Comparison of ENCODE assay signal across 14 mouse cellular contexts in genomic region chr19:7456803-7457202, GRCm38 (mm10). TPM values are rescaled to one million over a fixed set of nuclear protein-coding genes. Genes with fewer than 3 reads are reported as not detected.
DNase-seq lines count a peak whose midpoint lies in the region; TF ChIP-seq lines count a peak whose summit lies in the region.
"Had no signal": no experiment of that assay in that cellular context is flagged by ENCODE, and none has a peak within 500 bp of the region (broad histone marks: within the 10 kb centered on the region; RNA-seq: fewer than 3 reads in every experiment).

No protein-coding gene starts in this region.

- no peak overlapping the region for H3K27ac ChIP-seq in gastrocnemius, adult 2 months
- no peak overlapping the region for H3K27ac ChIP-seq in left cerebral cortex, adult 2 months
- H3K27ac ChIP-seq: hindbrain, postnatal 0 days; midbrain, embryonic 12.5 days had no signal

- H3K4me3 ChIP-seq in gastrocnemius, adult 2 months: no peak overlapping the region
- H3K4me3 ChIP-seq in left cerebral cortex, adult 2 months: no peak overlapping the region
- H3K4me3 ChIP-seq: midbrain, embryonic 12.5 days had no signal

- no peak for DNase-seq in gastrocnemius, adult 2 months
- DNase-seq in gastrocnemius, postnatal 14 days: no peak
- DNase-seq in left cerebral cortex, adult 2 months (ENCODE audit: extremely low spot score in 1 of 2, low spot score in 2 of 2): no peak
- no peak for DNase-seq in left cerebral cortex, postnatal 36 days (ENCODE audit: low spot score in 2 of 2)
- peak; percentile 50 for DNase-seq in CD4-positive, CD25-positive, alpha-beta regulatory T cell, adult 2 months (ENCODE audit: low read depth, low spot score)
- DNase-seq in fat pad, adult 2 months (ENCODE audit: extremely low read depth, low read depth, low spot score): peak; percentile 47
- no peak for DNase-seq in cerebellum, adult 9-10 months
- no peak for DNase-seq in testis, postnatal 14 days (ENCODE audit: low spot score)
- DNase-seq: adrenal gland, adult 8-10 months; cerebellum, adult 11 months; cerebellum, postnatal 36 days; gastrocnemius, postnatal 25 days had no signal

- TF ChIP-seq CTCF in gastrocnemius, adult 2 months (IDR thresholded peaks at IDR 0.05): peak; percentile 9; the same call in 1 of the 2 replicates
- peak; percentile 6 for TF ChIP-seq CTCF in left cerebral cortex, adult 2 months (IDR thresholded peaks at IDR 0.05)

- intact Hi-C loops in gastrocnemius, adult 2 months (cut with DNase I): no loop called here
- intact Hi-C loops in gastrocnemius, postnatal 14 days (cut with DNase I; ENCODE audit: low total_unique reads): no loop called here
- intact Hi-C loops in left cerebral cortex, adult 2 months (cut with DNase I): no loop called here
- intact Hi-C loops in left cerebral cortex, postnatal 36 days (cut with DNase I): no loop called here

RNA-seq across cellular contexts. Expression of gene Rtn3, which starts 26.3 kb away (rescaled TPM):
- 10 to 100 TPM; 30.6 to 37.7 TPM for total RNA-seq in gastrocnemius, adult 2 months (2021)
- total RNA-seq in gastrocnemius, postnatal 14 days (2021): 10 to 100 TPM; 37.1 to 40.6 TPM
- 100 to 1,000 TPM; 792 to 823 TPM for total RNA-seq in left cerebral cortex, adult 2 months (2021)
- 100 to 1,000 TPM; 812 to 902 TPM for total RNA-seq in left cerebral cortex, postnatal 36 days (2021)

RNA-seq across cellular contexts. Expression of gene Atl3, which starts 37.0 kb away (rescaled TPM):
- total RNA-seq in gastrocnemius, adult 2 months (2021): 1 to 10 TPM; 7.8 to 8.5 TPM
- total RNA-seq in gastrocnemius, postnatal 14 days (2021): 10 to 100 TPM; 15.4 to 16.0 TPM
- 10 to 100 TPM; 21.8 to 23.6 TPM for total RNA-seq in left cerebral cortex, adult 2 months (2021)
- 10 to 100 TPM; 23.4 to 25.7 TPM for total RNA-seq in left cerebral cortex, postnatal 36 days (2021)

RNA-seq across cellular contexts. Expression of gene 2700081O15Rik, which starts 39.4 kb away (rescaled TPM):
- 1 to 10 TPM; 5.3 to 5.9 TPM for total RNA-seq in gastrocnemius, adult 2 months (2021)
- total RNA-seq in gastrocnemius, postnatal 14 days (2021): 10 to 100 TPM; 10.7 to 11.4 TPM
- 10 to 100 TPM; 32.1 to 34.1 TPM for total RNA-seq in left cerebral cortex, adult 2 months (2021)
- 10 to 100 TPM; 34.7 to 37.3 TPM for total RNA-seq in left cerebral cortex, postnatal 36 days (2021)

Comparison
In these comparisons a context has a peak if more than half of its experiments do, and no peak if none do; other contexts are left out.
1. DNase-seq: peak in CD4-positive, CD25-positive, alpha-beta regulatory T cell, adult 2 months (single experiment) and fat pad, adult 2 months (single experiment); none in gastrocnemius, adult 2 months (single experiment), gastrocnemius, postnatal 14 days (single experiment), left cerebral cortex, adult 2 months (0 of 2), left cerebral cortex, postnatal 36 days (0 of 2), cerebellum, adult 9-10 months (single experiment) and testis, postnatal 14 days (single experiment).
2. RNA of gene Rtn3, which starts 26.3 kb away (total RNA-seq): 812 to 902 TPM in left cerebral cortex, postnatal 36 days and 792 to 823 TPM in left cerebral cortex, adult 2 months; 37.1 to 40.6 TPM in gastrocnemius, postnatal 14 days and 30.6 to 37.7 TPM in gastrocnemius, adult 2 months; every median in the first group is over 10 times any median in the second.